Mouse (Mus musculus): ENCODE data around the gene Cers6.

Gene Cers6

DNA sequence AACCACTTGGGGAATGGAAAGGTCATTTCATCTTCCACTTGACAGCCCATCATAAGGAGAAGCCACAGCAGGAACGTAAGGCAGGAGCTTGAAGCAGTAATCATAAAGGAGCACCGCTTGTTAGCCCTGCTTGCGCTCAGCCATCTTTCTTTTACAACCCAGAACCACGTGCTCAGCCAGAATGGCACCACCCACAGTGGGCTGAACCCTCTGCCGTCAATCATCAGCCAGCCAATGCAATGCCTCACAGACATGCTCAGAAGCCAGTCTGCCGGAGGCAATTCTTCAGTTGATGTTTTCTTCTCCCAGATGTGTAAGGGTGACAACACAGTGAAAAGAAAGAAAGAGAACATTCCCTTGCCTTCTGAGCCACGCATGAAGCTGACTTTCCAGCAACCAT, 267.1 kb downstream of the Cers6 start:
- DNase-seq: no peak

- DNase-seq: peak; percentile 68
Observed at GRCm38 (mm10) chr2:69128921-69129395, 267.7 kb downstream of the Cers6 start.

DNA sequence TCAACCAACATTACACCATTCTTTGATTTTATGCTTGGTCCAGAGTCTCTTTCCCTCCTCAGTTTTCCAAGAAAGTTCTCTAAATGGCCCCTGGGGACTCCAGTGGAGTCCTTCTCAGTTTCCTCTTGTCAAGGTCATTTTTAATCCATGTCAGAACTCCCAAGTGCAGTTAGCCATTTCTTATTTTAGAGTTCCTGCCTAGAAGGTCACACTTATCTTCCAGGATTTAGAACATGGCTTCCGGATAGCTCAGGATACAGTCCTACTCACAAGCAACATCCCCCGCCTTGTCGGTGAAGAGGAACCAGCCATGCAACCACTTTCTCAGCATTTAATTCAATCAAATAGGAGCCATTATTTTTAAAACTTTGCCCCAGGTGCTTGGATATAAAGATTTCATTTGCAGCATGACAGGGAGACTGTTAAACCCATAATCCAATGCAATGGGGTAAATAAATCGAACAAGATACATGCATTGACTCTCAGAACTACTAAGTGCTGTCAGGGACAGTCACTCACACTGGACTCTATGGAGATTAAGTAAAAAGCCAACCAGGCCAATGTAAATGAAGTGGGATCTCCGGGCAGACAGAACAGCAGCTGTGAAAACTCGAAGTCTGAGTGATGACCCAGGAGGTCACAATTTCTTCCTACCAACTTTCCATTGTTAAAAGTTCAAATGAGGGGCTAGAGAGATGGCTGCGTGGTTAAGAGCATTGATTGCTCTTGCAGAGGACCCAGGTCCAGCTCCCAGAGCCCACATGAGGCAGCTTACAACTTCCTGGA, 268.4 kb downstream of the Cers6 start:
- DNase-seq: peak; percentile 30

DNA sequence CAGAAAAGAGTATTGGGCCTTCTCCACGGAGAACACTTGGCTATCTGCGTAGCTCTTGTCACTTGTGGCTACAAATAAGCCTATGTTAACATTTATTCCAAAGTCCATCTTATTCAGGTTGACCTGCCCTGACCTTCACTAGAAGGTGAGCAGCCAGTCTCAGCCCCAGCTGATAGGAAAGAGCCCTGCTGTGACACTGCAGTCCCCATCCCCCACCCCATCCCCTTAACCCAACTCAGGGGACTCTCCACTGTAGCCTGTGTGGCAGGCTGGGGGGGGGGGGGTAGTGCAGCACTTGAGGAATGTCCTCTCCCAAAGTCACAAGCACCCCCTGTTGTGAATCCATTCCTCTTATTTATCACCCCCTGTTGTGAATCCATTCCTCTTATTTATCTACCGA, 270.8 kb downstream of the Cers6 start:
- DNase-seq: no peak

DNA sequence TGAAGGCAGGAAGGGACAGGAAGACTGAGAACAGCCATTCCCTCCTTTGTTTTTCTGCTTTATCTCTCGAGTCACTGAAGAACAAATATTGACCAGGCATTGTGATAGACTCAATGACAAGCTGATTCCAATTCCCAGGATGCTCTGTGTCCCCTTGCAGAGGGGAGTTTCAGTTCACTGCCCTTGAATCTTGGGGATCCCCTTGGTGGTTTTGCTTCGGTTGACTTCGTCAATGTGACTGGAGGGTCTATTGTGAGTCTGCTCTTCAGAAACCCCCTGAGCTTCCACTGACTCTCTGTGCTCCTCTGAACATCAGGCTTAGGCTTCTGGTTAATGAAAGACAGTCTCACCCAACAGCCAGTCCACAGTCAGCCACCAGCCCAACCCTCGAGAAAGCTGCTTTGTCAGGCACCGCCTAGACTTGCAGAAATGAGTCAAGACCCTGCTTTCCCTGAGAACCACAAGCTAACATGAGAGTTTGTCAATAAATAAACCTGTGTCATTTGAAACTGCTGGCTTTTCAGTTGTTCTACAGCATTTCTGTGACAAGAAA, 271.3 kb downstream of the Cers6 start:
- DNase-seq: no peak

- DNase-seq: no peak
Observed at GRCm38 (mm10) chr2:69134186-69134585, 272.9 kb downstream of the Cers6 start.

DNA sequence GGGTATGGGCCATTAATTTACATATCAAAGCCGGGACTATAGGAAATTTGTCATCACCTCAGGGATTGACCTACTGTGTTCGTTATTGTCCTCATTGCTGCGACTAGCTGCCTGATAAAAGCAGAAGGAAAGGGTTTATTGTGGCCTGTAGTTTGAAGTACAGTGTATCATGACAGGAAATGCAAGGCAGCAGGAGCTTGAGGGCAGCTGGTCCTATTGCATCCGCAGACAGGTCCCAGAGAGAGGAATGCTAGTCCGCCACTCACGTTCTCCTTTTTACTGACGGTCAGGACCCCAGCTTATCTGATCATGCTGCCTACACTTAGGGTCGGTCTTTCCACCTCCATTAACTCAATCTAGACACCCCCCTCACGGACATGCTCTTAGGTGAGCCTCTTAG, 273.7 kb downstream of the Cers6 start:
- DNase-seq: no peak

GRCm38 (mm10) chr2:69135661-69136576, 274.7 kb downstream of the Cers6 start, which contains the start of gene Nostrin:
Nostrin (plus strand) TSS chr2:69135800.
- peak; percentile 21 for DNase-seq

GRCm38 (mm10) chr2:69137406-69138084, 276.3 kb downstream of the Cers6 start:
- DNase-seq: no peak

DNA sequence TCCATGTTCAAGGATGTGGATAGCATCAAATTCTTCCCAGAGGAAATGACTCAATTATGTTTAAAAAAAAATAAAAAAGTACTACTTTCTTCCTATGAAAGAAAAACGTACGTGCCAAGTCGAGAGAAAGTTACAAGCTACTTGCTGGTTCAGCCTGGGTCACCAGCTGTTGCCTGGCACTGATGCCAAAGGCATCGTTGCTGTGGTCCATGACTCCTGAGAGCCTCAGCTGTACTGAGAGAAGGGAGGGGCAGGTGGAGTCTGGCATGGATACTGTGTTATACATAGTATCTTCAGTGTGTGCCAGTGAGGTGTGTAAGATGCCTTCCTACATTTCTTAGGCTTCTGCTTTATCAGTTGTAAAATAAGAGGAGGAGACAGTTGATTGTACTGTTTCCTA, 277.5 kb downstream of the Cers6 start:
- no peak for DNase-seq

DNA sequence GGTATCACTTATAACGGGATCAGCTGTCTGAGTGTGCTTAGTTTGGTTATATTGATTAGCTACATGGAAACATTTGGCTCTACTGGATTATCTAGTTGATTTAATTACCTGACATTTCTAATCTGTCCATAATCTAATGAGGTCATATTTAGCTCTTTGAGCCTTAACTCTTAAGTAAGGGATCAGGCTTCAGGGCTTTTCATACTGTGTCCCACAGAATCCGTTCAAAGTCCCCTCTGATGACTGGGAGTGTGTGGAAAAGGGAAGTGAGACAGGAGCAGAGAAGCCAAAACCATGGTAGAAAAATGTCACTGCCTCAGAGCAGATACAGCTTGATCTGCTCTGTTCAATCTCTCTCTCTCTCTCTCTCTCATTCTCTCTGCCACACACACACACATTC, 279.0 kb downstream of the Cers6 start:
- no peak for DNase-seq

DNA sequence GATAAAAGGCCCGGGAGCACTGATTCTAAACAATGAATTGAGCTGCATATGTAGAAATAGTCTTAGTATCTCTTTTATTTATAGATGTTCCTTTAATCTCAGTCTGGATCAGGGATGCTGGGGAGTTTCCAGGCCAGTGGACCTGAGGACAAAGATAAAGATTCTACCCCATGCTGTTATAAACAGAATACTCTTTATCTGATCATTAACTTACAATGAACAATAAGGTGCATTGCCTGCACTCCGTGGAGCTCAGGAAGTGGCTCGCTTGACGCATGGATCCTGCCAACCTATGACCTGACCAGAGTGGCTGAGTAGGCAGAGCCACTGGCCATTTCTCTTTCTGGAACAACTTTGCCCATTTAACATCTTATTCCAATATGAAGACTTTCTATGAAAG, 279.6 kb downstream of the Cers6 start:
- no peak for DNase-seq

DNA sequence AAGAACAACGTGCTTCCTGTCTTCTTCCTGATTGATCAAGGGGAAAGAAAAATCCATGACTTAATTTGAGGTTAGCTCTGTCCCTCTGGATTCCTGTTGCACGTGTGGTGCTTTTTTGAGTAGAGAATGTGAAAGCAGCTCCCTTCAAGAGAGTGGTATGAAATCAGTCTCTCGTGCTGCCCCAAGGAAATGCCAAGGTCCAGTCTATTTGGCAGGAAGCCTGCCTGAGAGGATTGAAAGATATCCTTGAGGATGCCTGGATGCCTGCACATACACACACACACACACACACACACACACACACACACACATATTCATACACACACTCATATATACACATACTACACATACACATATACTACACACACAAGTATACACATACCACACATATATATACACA, 287.4 kb downstream of the Cers6 start:
- no peak for DNase-seq

- no peak for DNase-seq
Observed at GRCm38 (mm10) chr2:69149154-69149553, 287.9 kb downstream of the Cers6 start.

GRCm38 (mm10) chr2:69150841-69151240, 289.6 kb downstream of the Cers6 start:
- DNase-seq: no peak

GRCm38 (mm10) chr2:69155861-69156260, 294.6 kb downstream of the Cers6 start:
- no peak for DNase-seq

DNA sequence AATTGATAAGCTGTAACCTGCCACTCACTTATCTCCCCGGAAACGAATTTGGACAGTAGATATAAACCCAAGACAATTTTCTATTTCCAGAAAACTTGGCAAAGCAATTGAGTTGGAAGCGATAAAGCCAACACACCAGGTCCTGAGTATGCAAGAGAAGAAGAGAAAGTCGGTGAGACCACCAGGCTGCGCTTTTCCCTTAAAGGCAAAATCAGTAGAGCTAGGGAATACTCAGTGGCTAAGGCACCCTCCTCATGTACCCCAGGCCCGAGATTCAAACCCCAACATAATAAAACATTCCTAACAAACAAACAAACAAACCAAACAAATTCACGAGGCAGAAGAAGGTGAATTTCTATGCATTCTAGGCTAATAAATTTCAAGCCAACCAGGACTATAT, 295.0 kb downstream of the Cers6 start:
- DNase-seq: no peak

- DNase-seq: no peak
Observed at GRCm38 (mm10) chr2:69158907-69159306, 297.7 kb downstream of the Cers6 start.

Measured in embryo, embryonic 11 days (tissue).